Mouse (Mus musculus) liver, embryonic 14.5 days (tissue): Measurements from ENCODE around the gene Gpr183. TPM values are rescaled to one million over a fixed set of nuclear protein-coding genes. Genes with fewer than 3 reads are reported as not detected.

Source experiments
- ATAC-seq: fragments of 200-750 bp; cut with Nextera tagmentation; 2 replicates; pipeline ENCODE4 v1.8.0; 2017; ENCODE audit warnings: moderate number of reproducible peaks, mild to moderate bottlenecking, moderate library complexity; ENCODE audit not compliant: insufficient read depth
- DNase-seq, 3 experiments: peaks; one replicate each; pipeline ENCODE4 v3.0.0-alpha.2; 2012 to 2013; ENCODE audit warnings: low read depth in 3 of 3, low spot score in 3 of 3
- H3K27ac ChIP-seq: fragments of 300-500 bp; sonication (generic); 2 replicates; pipeline ENCODE4 v1.5.1; 2014; ENCODE audit warnings: moderate library complexity, mild to moderate bottlenecking, control low read depth, inconsistent platforms
- H3K27me3 ChIP-seq: fragments of 300-500 bp; sonication (generic); 2 replicates; pipeline ENCODE4 v1.6.1; 2014; ENCODE audit warnings: mild to moderate bottlenecking, low read length, moderate library complexity; ENCODE audit not compliant: control insufficient read depth, insufficient read depth
- H3K36me3 ChIP-seq: fragments of 300-500 bp; sonication (generic); replicated peaks from 2 replicates; pipeline ENCODE4 v1.6.1; 2014; ENCODE audit warnings: low read depth; ENCODE audit not compliant: control insufficient read depth, insufficient read depth
- H3K4me1 ChIP-seq, 2 experiments: fragments of 200-500 bp in 1 of 2; fragments of 300-500 bp in 1 of 2; sonication (generic) in 1 of 2; replicated peaks; 2 replicates each; pipeline ENCODE4 v1.6.1; 2012 to 2014; ENCODE audit warnings: antibody characterized with exemption in 1 of 2, inconsistent platforms in 1 of 2, low read length in 1 of 2; ENCODE audit not compliant: control insufficient read depth in 2 of 2, insufficient read depth in 2 of 2
- H3K4me2 ChIP-seq: fragments of 300-500 bp; sonication (generic); 2 replicates; pipeline ENCODE4 v1.6.1; 2014; ENCODE audit warnings: low read depth, mild to moderate bottlenecking, control low read depth, moderate library complexity
- H3K4me3 ChIP-seq, 2 experiments: fragments of 200-500 bp in 1 of 2; fragments of 300-500 bp in 1 of 2; sonication (generic) in 1 of 2; 2 replicates each; pipeline ENCODE4 v1.5.1; 2012 to 2014; ENCODE audit warnings: low read depth in 2 of 2, low read length in 2 of 2, mild to moderate bottlenecking in 2 of 2, control low read depth in 1 of 2, inconsistent platforms in 1 of 2, moderate library complexity in 1 of 2; ENCODE audit not compliant: insufficient read depth in 1 of 2
- H3K9ac ChIP-seq: fragments of 300-500 bp; sonication (generic); replicated peaks from 2 replicates; pipeline ENCODE4 v1.6.1; 2014; ENCODE audit warnings: mild to moderate bottlenecking, control low read depth, moderate library complexity
- H3K9me3 ChIP-seq: fragments of 300-500 bp; sonication (generic); 2 replicates; pipeline ENCODE4 v1.6.1; 2016; ENCODE audit warnings: low read length, mixed read lengths; ENCODE audit not compliant: control insufficient read depth
- CTCF ChIP-seq: IDR thresholded peaks from 2 replicates; pipeline ENCODE4 v1.5.1; 2016; ENCODE audit warnings: antibody characterized with exemption, low read depth, control low read depth
- EP300 ChIP-seq: IDR thresholded peaks from 2 replicates; pipeline ENCODE4 v1.6.1; 2016; ENCODE audit warnings: antibody characterized with exemption, low read depth
- WGBS: fragments of 180-500 bp; shearing (Covaris S2); extraction: QIAGEN DNeasy Blood & Tissue Kit; methylation state at CpG from one replicate; pipeline ENCODE4 v1.1.7; 2014; ENCODE audit not compliant: insufficient replicate concordance; 5-methylcytosine and 5-hydroxymethylcytosine counted together
- polyA plus RNA-seq, 2 experiments: library from polyadenylated mRNA; depleted of rRNA in 1 of 2; stranded (reverse) in 1 of 2; unstranded in 1 of 2; fragments of >200 nt; fragmentation: Nextera tagmentation in 1 of 2; extraction: Ambion mirVana in 1 of 2; gene quantifications; 2 replicates each; pipeline versions ENCODE4 v1.2.1 to v1.2.3; 2012 to 2014

Gene Gpr183
- polyA plus RNA-seq, 2 experiments = 0.62 to 0.75 TPM

DNA sequence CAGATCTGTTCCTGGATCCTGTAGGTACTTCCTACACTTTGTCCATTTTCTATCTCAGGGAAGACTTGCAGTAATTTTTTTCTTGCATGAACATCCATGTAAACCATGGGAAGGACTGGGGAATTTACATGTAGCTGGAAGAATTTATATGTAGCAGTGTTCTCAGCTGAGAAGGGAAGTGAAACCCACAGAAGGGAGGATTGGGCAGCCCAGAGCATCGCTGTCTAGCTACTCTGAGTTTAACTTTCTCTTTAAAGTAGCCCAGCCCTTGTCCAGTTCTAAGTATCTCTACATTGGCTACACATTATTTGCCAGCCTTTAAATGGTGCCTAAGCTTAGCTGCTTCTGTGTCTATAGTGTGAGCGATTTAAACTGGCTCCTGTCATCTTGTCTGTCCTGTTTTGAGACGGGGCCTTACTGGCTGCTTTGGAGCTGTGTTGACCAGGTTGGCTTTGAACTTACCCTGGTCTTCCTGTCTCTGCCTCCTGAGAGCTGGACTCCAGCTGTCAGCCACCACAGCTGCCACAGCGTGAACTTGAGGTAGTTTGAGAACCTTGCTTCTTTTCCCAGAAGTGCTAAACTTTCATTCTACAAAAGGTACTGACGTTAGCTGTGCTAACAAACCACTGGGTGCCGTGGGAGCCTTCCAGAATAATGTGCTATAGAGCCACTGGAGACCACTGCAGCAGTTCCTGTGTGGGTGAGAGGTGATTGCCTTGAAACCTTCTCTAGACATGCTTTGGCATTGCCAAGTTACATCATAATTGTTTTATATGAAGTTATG is 48.5 kb downstream of the Gpr183 start:
- Histone ChIP-seq H3K27ac (no peak overlapping the region), H3K4me3 (no peak overlapping the region), H3K9ac (no peak overlapping the region)

DNA sequence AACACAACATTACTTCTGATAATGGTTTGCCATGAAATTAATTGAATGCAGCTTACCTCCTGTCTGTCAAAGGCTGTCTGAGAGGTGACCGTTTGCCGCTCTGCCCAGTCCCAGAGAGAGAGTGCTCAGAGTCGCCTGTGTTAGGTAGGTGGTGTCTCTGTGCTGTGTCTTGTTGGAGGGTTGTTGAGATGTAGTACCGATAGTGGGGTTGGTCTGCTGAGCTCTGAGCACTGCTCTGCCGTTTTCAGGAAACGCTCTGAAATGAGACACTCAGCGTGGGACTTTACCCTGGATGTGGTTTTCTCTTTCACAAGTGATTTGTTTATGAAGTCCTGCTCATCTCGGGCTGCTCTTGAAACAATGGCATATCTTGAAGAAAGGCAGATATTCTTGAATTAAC is 49.4 kb downstream of the Gpr183 start, which contains the start of gene Gpr18:
Gpr18 (minus strand) TSS at position 161 of the 400 bp plus-strand sequence.
- Histone ChIP-seq H3K4me3 (no peak within 1 kb of the TSS), H3K4me2 (no peak within 1 kb of the TSS), H3K9ac (no peak within 1 kb of the TSS), H3K36me3 (no peaks in the 10 kb centered on the region), H3K27ac (no peak within 1 kb of the TSS), H3K4me1 (0 out of 4 replicates have a peak, but pooled peaks cover 0 to 3% of the 10 kb centered on the region in 2 experiments), H3K9me3 (no peaks in the 10 kb centered on the region), H3K27me3 (no peaks in the 10 kb centered on the region)
- DNase-seq = no peak
- TF ChIP-seq EP300 (no peak), CTCF (no peak)
- ATAC-seq = no peak
- 37% methylated on average over 8 of the region's 8 CpGs for WGBS

More for the DNA sequence above, 48.5 kb downstream of the Gpr183 start:
- Histone ChIP-seq H3K36me3 (no peaks in the 10 kb centered on the region), H3K4me1 (0 out of 4 replicates have a peak, but pooled peaks cover 0 to 3% of the 10 kb centered on the region in 2 experiments), H3K9me3 (no peaks in the 10 kb centered on the region), H3K4me2 (no peak overlapping the region), H3K27me3 (no peaks in the 10 kb centered on the region)
- no peak for ATAC-seq
- no peak for DNase-seq
- TF ChIP-seq CTCF (no peak), EP300 (no peak)
- WGBS = 72% methylated on average over 6 of the region's 6 CpGs

DNA sequence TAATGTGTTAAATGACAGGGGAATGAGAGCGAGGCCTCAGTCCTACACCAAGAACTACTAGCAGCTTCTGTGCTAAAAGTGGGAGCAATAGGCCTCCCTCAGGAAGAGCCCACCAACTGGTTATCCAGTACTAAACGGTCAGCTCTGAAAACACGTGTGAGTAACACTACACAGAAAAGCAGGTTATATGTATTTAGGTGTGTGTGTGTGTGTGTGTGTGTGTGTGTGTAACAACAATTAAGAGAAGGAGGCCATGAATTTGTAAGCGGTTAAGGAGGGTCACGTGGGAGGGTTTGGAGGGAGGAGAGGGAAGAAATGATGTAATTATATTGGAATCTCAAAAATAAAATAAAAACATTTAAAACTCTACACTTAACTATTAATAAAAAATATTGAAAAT is 49.9 kb downstream of the Gpr183 start:
- DNase-seq = no peak
- H3K4me3 ChIP-seq = no peak overlapping the region
- WGBS = 66% methylated on average over 5 of the region's 5 CpGs
- no peaks in the 10 kb centered on the region for H3K4me1 ChIP-seq
- no peaks in the 10 kb centered on the region for H3K9me3 ChIP-seq
- TF ChIP-seq EP300 = no peak
- TF ChIP-seq CTCF = no peak
- no peak for ATAC-seq
- H3K27ac ChIP-seq = no peak overlapping the region
- H3K9ac ChIP-seq = no peak overlapping the region
- H3K27me3 ChIP-seq = no peaks in the 10 kb centered on the region
- no peak overlapping the region for H3K4me2 ChIP-seq
- no peaks in the 10 kb centered on the region for H3K36me3 ChIP-seq

DNA sequence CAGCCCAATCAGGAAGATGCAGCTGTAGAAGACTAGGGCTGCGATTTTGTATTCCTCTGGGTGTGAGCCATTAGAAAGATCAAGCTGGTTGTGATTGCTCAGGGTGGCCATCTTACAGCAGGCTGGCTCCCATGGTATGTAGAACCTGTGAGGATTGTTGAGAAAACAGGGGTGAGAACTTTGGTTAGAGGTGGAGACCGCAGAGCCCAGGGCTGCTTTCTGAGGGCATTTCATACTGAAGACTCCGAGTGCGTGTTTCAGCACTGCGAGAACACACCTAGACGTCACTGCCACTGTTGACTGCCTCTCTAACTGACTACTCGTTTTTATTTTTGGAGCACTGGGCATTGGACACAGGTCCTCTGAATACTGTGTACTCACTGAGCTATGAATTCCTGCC is 52.5 kb downstream of the Gpr183 start:
- no peak overlapping the region for H3K9ac ChIP-seq
- H3K4me2 ChIP-seq = no peak overlapping the region
- 86% methylated on average over 7 of the region's 7 CpGs for WGBS
- H3K4me3 ChIP-seq = no peak overlapping the region
- H3K27me3 ChIP-seq = no peaks in the 10 kb centered on the region
- no peak for TF ChIP-seq CTCF
- no peaks in the 10 kb centered on the region for H3K9me3 ChIP-seq
- ATAC-seq (no peak), DNase-seq (no peak)
- H3K27ac ChIP-seq = no peak overlapping the region
- H3K4me1 ChIP-seq = no peaks in the 10 kb centered on the region
- no peaks in the 10 kb centered on the region; the same call in none of the 2 replicates for H3K36me3 ChIP-seq

DNA sequence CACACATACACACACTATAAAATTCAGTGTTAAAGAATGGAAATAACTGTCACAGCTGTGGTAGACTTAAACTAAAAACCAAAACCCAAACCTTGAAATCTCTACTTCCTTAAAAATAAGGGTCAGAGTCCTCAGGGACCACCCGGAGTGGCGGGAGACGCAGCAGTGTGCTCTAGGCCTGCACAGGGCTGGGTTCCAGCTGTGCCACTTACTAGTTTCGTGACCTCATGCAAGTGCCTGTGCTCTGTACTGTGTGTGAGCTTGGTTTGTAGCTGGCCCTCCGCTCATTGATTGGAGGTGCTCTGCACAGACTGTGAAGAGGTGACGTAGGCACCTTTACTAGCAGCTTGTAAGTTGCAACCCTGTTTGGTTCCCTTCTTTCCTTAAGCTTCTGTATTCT is 55.1 kb downstream of the Gpr183 start:
- Histone ChIP-seq H3K27me3 (no peaks in the 10 kb centered on the region), H3K27ac (no peak overlapping the region), H3K9me3 (no peaks in the 10 kb centered on the region), H3K36me3 (no peaks in the 10 kb centered on the region; the same call in none of the 2 replicates), H3K4me1 (peaks cover 7 to 11% of the 10 kb centered on the region in 2 experiments), H3K4me3 (no peak overlapping the region), H3K4me2 (no peak overlapping the region), H3K9ac (no peak overlapping the region)
- no peak for TF ChIP-seq CTCF
- TF ChIP-seq EP300 = no peak
- WGBS = 86% methylated on average over 6 of the region's 6 CpGs
- DNase-seq (no peak), ATAC-seq (no peak)
